Comparison of ENCODE assay signal across 23 mouse cellular contexts in genomic region chr12:79064451-79064850, GRCm38 (mm10).
"Had no signal": no experiment of that assay in that cellular context is flagged by ENCODE, and none has a peak within 500 bp of the region (broad histone marks: within the 10 kb centered on the region; RNA-seq: fewer than 3 reads in every experiment).

No protein-coding gene starts in this region.

- H3K4me3 ChIP-seq: gastrocnemius, adult 2 months; heart, adult 2 months; heart, embryonic 13.5 days; heart, embryonic 15.5 days; hindbrain, embryonic 13.5 days; hindbrain, embryonic 15.5 days; layer of hippocampus, adult 2 months; left cerebral cortex, adult 2 months; limb, embryonic 10.5 days; limb, embryonic 12.5 days had no signal

- H3K4me1 ChIP-seq: hindbrain, embryonic 13.5 days; hindbrain, embryonic 15.5 days; limb, embryonic 10.5 days; limb, embryonic 12.5 days had no signal

- DNase-seq: gastrocnemius, adult 2 months; gastrocnemius, postnatal 14 days; gastrocnemius, postnatal 36 days; heart, adult 11 months; heart, adult 2 months; heart, postnatal 14 days; heart, postnatal 36 days; kidney, adult 11 months; kidney, adult 2 months; kidney, adult 9 months; kidney, postnatal 10 days; kidney, postnatal 25 days; kidney, postnatal 4 days; liver had no signal

- H3K27me3 ChIP-seq: hindbrain, embryonic 13.5 days; hindbrain, embryonic 15.5 days; limb, embryonic 12.5 days had no signal

- H3K27ac ChIP-seq: gastrocnemius, adult 2 months; heart, adult 2 months; heart, embryonic 13.5 days; heart, embryonic 15.5 days; hindbrain, embryonic 13.5 days; hindbrain, embryonic 15.5 days; hindbrain, postnatal 0 days; layer of hippocampus, adult 2 months; left cerebral cortex, adult 2 months; limb, embryonic 10.5 days; limb, embryonic 12.5 days had no signal
